Mouse (Mus musculus) cerebellum, adult 2 months (tissue): ENCODE data around the gene Zc3h18.

Experiments used
- CTCF ChIP-seq: fragments of 200-500 bp; IDR thresholded peaks from 2 replicates; pipeline ENCODE4 v1.5.1; 2011; ENCODE audit warnings: low read depth, mild to moderate bottlenecking, control low read depth, low read length, moderate library complexity, borderline replicate concordance; ENCODE audit not compliant: insufficient read depth
- POLR2A ChIP-seq: fragments of 200-500 bp; IDR thresholded peaks from 2 replicates; pipeline ENCODE4 v1.6.1; 2011; ENCODE audit warnings: low read length, control low read depth, borderline replicate concordance; ENCODE audit not compliant: insufficient read depth

- TF ChIP-seq POLR2A (no peak), CTCF (no peak)
These were observed 45.1 kb downstream of the Zc3h18 start, which contains the start of gene Il17c for GRCm38 (mm10) chr8:122421376-122422070.
